Mouse (Mus musculus) heart, postnatal 4 days (tissue): Measurements from ENCODE around the gene Mall. TPM values are rescaled to one million over a fixed set of nuclear protein-coding genes. Genes with fewer than 3 reads are reported as not detected.

Source experiments
- total RNA-seq, 2 experiments: library from RNA; stranded (reverse); gene quantifications; 2 replicates each; pipeline ENCODE4 v1.2.3; 2021

Mall gene
- total RNA-seq, 2 experiments from 2014 or later = 15.5 to 17.0 TPM

Other genes with a start within 250 kb of the Mall start
- 1 to 10 TPM; 1.3 TPM for gene Kcnip3, start 207.8 kb downstream of the Mall start, total RNA-seq
- under 1 TPM in 1 of 2 experiments, not detected in 1; 0.07 TPM for gene Prom2, start 188.5 kb downstream of the Mall start, total RNA-seq
- gene Zfp661, start 142.8 kb downstream of the Mall start, total RNA-seq = 1 to 10 TPM; 1.0 to 1.1 TPM
- gene Mrps5, start 142.7 kb downstream of the Mall start, total RNA-seq = 100 to 1,000 TPM; 128 to 134 TPM
- gene Mal, start 73.2 kb downstream of the Mall start, total RNA-seq = 1 to 10 TPM; 1.2 to 2.7 TPM
- 10 to 100 TPM; 13.9 to 14.2 TPM for gene Nphp1, start 59.0 kb upstream of the Mall start, total RNA-seq
- gene Mtln, start 62.6 kb upstream of the Mall start, total RNA-seq = 10 to 100 TPM; 30.3 to 30.5 TPM
- gene Bub1, start 101.9 kb upstream of the Mall start, total RNA-seq = 10 to 100 TPM; 22.8 to 25.7 TPM
- not detected for gene Acoxl, start 108.9 kb upstream of the Mall start, total RNA-seq